Mouse (Mus musculus) forebrain, embryonic 11.5 days (tissue): ENCODE data around the gene Opn4. TPM values are rescaled to one million over a fixed set of nuclear protein-coding genes. Genes with fewer than 3 reads are reported as not detected.

ENCODE experiments used
- ATAC-seq: fragments of 200-750 bp; cut with Nextera tagmentation; replicated peaks from 2 replicates; pipeline ENCODE4 v1.8.0; 2017; ENCODE audit warnings: moderate TSS enrichment; ENCODE audit not compliant: low FRiP score
- DNase-seq: peaks from one replicate; pipeline ENCODE4 v3.0.0-alpha.2; 2017; ENCODE audit warnings: low spot score
- H3K27ac ChIP-seq: fragments of 300-500 bp; sonication (generic); 2 replicates; pipeline ENCODE4 v1.5.1; 2014; ENCODE audit warnings: low read depth, low read length
- H3K27me3 ChIP-seq: fragments of 300-500 bp; sonication (generic); 2 replicates; pipeline ENCODE4 v1.6.1; 2014; ENCODE audit warnings: mild to moderate bottlenecking, low read length, mixed read lengths; ENCODE audit not compliant: control insufficient read depth, insufficient read depth
- H3K36me3 ChIP-seq: fragments of 300-500 bp; sonication (generic); 2 replicates; pipeline ENCODE4 v1.6.1; 2014; ENCODE audit warnings: mild to moderate bottlenecking, low read length, moderate library complexity, mixed read lengths; ENCODE audit not compliant: control insufficient read depth, insufficient read depth
- H3K4me1 ChIP-seq: fragments of 300-500 bp; sonication (generic); replicated peaks from 2 replicates; pipeline ENCODE4 v1.6.1; 2014; ENCODE audit warnings: low read length, mixed read lengths; ENCODE audit not compliant: control insufficient read depth, insufficient read depth
- H3K4me2 ChIP-seq: fragments of 300-500 bp; sonication (generic); 2 replicates; pipeline ENCODE4 v1.6.1; 2014; ENCODE audit warnings: low read depth, mild to moderate bottlenecking, low read length, moderate library complexity, mixed read lengths; ENCODE audit not compliant: severe bottlenecking
- H3K4me3 ChIP-seq: fragments of 300-500 bp; sonication (generic); 2 replicates; pipeline ENCODE4 v1.5.1; 2014; ENCODE audit warnings: low read depth, low read length
- H3K9ac ChIP-seq: fragments of 300-500 bp; sonication (generic); 2 replicates; pipeline ENCODE4 v1.6.1; 2014; ENCODE audit warnings: low read length
- H3K9me3 ChIP-seq: fragments of 300-500 bp; sonication (generic); 2 replicates; pipeline ENCODE4 v1.6.1; 2016; ENCODE audit warnings: low read length, mixed read lengths; ENCODE audit not compliant: control insufficient read depth
- WGBS: fragments of 180-500 bp; shearing (Covaris S2); extraction: QIAGEN DNeasy Blood & Tissue Kit; methylation state at CpG from one replicate; pipeline ENCODE4 v1.1.7; 2014; 5-methylcytosine and 5-hydroxymethylcytosine counted together
- polyA plus RNA-seq: library from polyadenylated mRNA; unstranded; fragments of >200 nt; fragmentation: Nextera tagmentation; extraction: Ambion mirVana; gene quantifications from 2 replicates; pipeline ENCODE4 v1.2.1, GENCODE M21; 2014

Gene Opn4
- polyA plus RNA-seq, 1 experiment from 2014 or later = 0.12 TPM

- no peaks in the 10 kb centered on the region for H3K4me1 ChIP-seq
- H3K27ac ChIP-seq = no peak within 1 kb of the TSS
- H3K27me3 ChIP-seq = no peaks in the 10 kb centered on the region
- no peak within 1 kb of the TSS for H3K4me2 ChIP-seq
- no peak within 1 kb of the TSS for H3K9ac ChIP-seq
- ATAC-seq (no peak), DNase-seq (no peak)
- no peak within 1 kb of the TSS for H3K4me3 ChIP-seq
- no peaks in the 10 kb centered on the region for H3K36me3 ChIP-seq
- WGBS = 75% methylated on average over 8 of the region's 8 CpGs
- H3K9me3 ChIP-seq = no peaks in the 10 kb centered on the region
These were observed 11.4 kb downstream of the Opn4 start, which contains the start of gene Ldb3 for GRCm38 (mm10) chr14:34588498-34588897. Gene Ldb3 (minus strand): TSS chr14:34588682.

- Histone ChIP-seq H3K9ac (no peak overlapping the region), H3K4me3 (no peak overlapping the region), H3K4me2 (no peak overlapping the region), H3K27ac (no peak overlapping the region), H3K27me3 (no peaks in the 10 kb centered on the region), H3K4me1 (no peaks in the 10 kb centered on the region), H3K9me3 (no peaks in the 10 kb centered on the region), H3K36me3 (no peaks in the 10 kb centered on the region)
- ATAC-seq (no peak), DNase-seq (no peak)
- 77% methylated on average over 5 of the region's 5 CpGs for WGBS
These were observed 11.9 kb downstream of the Opn4 start for GRCm38 (mm10) chr14:34588005-34588404.

- Histone ChIP-seq H3K27me3 (no peaks in the 10 kb centered on the region), H3K4me1 (no peaks in the 10 kb centered on the region), H3K36me3 (no peaks in the 10 kb centered on the region), H3K9ac (no peak overlapping the region), H3K27ac (no peak overlapping the region), H3K4me2 (no peak overlapping the region), H3K9me3 (no peaks in the 10 kb centered on the region), H3K4me3 (no peak overlapping the region)
- WGBS = 87% methylated on average over 3 of the region's 3 CpGs
- no peak for DNase-seq
- ATAC-seq = no peak
These were observed 13.1 kb downstream of the Opn4 start for GRCm38 (mm10) chr14:34586871-34587270.

GRCm38 (mm10) chr14:34585358-34586105 lies 14.4 kb downstream of the Opn4 start:
- H3K36me3 ChIP-seq = no peaks in the 10 kb centered on the region
- H3K4me1 ChIP-seq = no peaks in the 10 kb centered on the region
- H3K27me3 ChIP-seq = no peaks in the 10 kb centered on the region
- no peak overlapping the region for H3K9ac ChIP-seq
- no peak overlapping the region for H3K27ac ChIP-seq
- no peak overlapping the region for H3K4me3 ChIP-seq
- H3K4me2 ChIP-seq = no peak overlapping the region
- H3K9me3 ChIP-seq = no peaks in the 10 kb centered on the region
- DNase-seq (no peak), ATAC-seq (no peak)
- 85% methylated on average over 9 of the region's 9 CpGs for WGBS

GRCm38 (mm10) chr14:34582740-34583427 lies 17.1 kb downstream of the Opn4 start:
- Histone ChIP-seq H3K27me3 (no peaks in the 10 kb centered on the region), H3K4me2 (no peak overlapping the region), H3K4me1 (no peaks in the 10 kb centered on the region), H3K27ac (no peak overlapping the region), H3K36me3 (no peaks in the 10 kb centered on the region), H3K4me3 (no peak overlapping the region), H3K9ac (no peak overlapping the region), H3K9me3 (no peaks in the 10 kb centered on the region)
- WGBS = 80% methylated on average over 3 of the region's 3 CpGs
- DNase-seq = no peak
- ATAC-seq = no peak

GRCm38 (mm10) chr14:34576858-34577257 lies 23.1 kb downstream of the Opn4 start:
- Histone ChIP-seq H3K4me1 (no peaks in the 10 kb centered on the region), H3K9ac (no peak overlapping the region), H3K9me3 (no peaks in the 10 kb centered on the region), H3K4me2 (no peak overlapping the region), H3K36me3 (no peaks in the 10 kb centered on the region), H3K27me3 (no peaks in the 10 kb centered on the region), H3K4me3 (no peak overlapping the region), H3K27ac (no peak overlapping the region)
- WGBS = 80% methylated on average over 4 of the region's 4 CpGs
- ATAC-seq (no peak), DNase-seq (no peak)

GRCm38 (mm10) chr14:34574068-34574467 lies 25.9 kb downstream of the Opn4 start:
- 65% methylated on average over 2 of the region's 2 CpGs for WGBS
- Histone ChIP-seq H3K4me1 (no peaks in the 10 kb centered on the region), H3K27ac (no peak overlapping the region), H3K9me3 (no peaks in the 10 kb centered on the region), H3K9ac (no peak overlapping the region), H3K4me3 (no peak overlapping the region), H3K36me3 (no peaks in the 10 kb centered on the region), H3K4me2 (no peak overlapping the region), H3K27me3 (no peaks in the 10 kb centered on the region; the same call in 1 of the 2 replicates)
- no peak for DNase-seq
- ATAC-seq = no peak

- WGBS = 73% methylated on average over 9 of the region's 9 CpGs
- ATAC-seq (no peak), DNase-seq (no peak)
- no peak overlapping the region for H3K4me2 ChIP-seq
- H3K9ac ChIP-seq = no peak overlapping the region
- no peaks in the 10 kb centered on the region for H3K9me3 ChIP-seq
- H3K27ac ChIP-seq = no peak overlapping the region
- H3K4me1 ChIP-seq = no peaks in the 10 kb centered on the region
- no peaks in the 10 kb centered on the region; the same call in 1 of the 2 replicates for H3K27me3 ChIP-seq
- no peaks in the 10 kb centered on the region for H3K36me3 ChIP-seq
- no peak overlapping the region for H3K4me3 ChIP-seq
These were observed 26.5 kb downstream of the Opn4 start for GRCm38 (mm10) chr14:34573348-34573913.
